Mouse (Mus musculus) v-Abl transformed pro-B cells (cell line): ENCODE results near the gene Zfp90.

Source experiments
- in situ Hi-C, 2 experiments: fragments of 400-800 bp; cut with MboI; formaldehyde crosslinking; loops; one replicate each; pipeline ENCODE4 v1.15.1; 2025; ENCODE audit not compliant: unreplicated experiment in 2 of 2

The Zfp90 gene

DNA sequence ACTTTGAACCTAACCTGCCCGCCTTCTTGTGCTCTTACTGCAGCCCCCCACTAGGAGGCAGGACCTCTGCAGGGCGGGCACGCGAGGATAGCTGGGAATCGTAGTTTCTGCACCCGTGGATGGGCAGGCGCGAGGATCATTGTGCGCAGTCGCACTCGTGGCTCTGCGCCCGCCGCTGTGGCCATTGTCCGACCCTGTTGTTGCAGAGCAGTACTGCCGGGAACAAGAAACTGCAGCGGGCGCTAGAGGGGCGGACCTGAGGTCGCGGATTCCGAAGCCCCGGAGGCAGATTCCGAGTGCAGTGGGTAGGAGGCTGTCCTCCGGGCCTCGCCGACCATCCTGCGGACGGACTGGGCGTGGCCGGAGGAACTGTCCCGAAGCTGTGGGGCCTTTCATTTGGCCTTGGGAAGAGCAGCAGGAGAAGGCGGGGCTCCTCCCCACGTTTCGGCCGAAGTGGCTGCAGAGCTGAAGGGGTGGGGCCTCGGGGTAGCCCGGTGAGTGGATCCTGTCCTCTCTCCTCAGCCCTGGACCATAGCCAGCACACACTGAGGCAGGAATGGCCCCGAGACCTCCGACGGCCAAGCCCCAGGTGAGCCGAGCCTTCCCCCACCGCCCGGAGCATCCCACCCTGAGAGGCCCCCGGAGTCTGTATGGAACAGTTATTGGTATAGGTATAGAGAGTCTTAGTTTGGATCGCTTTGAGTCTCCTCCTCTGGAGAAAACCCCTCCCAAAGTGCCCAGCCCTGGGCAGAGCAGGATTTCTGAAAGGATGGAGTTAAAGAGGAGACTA lies at the start of gene Zfp90:
Gene Zfp90, plus strand, starts transcription at position 146 of the 790 bp plus-strand sequence.
- in situ Hi-C loops: loop anchor here (10.0 to 25.0 kb wide), 5 partner anchors 229 to 1172 kb away; partner anchors contain the start of genes Psmd7 (in 2 of the 2), Dpep3 (in 1 of the 2), Dus2 (in 1 of the 2) and Utp4 (in 1 of the 2)

DNA sequence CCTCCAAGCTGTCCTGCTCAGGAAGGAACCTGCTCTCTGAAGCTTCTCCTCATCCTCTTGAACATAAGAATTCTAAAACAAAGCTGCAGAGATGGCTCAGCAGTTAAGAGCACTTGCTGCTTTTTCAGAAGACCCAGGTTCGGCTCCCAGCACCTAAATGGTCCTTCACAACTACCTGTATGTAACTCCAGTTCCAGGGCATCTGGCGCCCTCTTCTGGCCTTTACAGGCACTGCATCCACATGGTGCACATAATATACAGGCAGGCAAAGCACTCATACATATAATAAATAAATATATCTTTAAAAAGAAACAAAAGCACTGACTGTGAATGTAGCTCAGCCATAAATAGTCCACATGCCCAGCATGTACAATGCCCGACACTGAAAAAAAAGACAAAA lies 46.6 kb upstream of the Zfp90 start:
- in situ Hi-C loops: no loop called here

DNA sequence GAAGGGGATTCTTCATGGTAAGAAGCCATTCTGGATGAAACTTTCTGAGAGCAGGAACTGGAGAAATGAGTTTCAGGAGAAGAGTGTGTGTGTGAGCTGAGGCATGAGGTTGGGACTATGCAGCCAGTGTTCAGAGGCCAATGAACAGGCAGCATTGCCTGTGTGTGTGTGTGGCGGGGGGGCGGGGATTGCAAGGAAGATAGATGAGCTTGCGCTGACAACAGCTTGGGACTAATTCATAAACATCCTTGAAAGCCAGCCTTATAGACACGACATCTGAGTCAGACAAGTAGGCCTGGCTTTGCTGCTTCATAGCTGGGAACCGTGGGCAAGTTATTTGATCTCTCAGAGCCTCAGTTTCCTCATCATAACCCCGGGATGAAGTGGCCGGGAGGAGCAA lies 46.1 kb upstream of the Zfp90 start:
- in situ Hi-C loops: no loop called here

DNA sequence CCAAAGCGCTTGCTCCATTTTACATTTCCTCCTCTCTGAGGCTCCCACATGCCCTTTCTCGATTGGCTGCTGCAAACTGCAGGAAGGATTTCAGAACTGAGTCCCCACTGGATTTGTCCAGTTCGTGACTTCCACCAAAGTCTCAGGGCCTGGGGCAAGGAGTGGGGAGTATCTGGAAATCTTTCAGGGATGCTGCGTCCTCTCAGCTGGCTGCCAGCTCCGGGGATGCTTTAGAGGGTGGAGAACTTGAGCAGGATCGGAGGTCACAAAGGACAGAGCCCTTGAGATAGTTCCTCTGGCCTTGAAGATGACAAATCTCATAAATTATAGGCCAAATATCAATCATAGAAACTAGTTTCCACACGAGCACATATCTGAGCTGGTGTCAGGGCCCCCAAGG lies 39.2 kb upstream of the Zfp90 start:
- in situ Hi-C loops: loop anchor here in 1 of 2 experiments (25.0 kb wide), 1 partner anchor 414 kb away; the partner anchor contains the start of gene Slc12a4

DNA sequence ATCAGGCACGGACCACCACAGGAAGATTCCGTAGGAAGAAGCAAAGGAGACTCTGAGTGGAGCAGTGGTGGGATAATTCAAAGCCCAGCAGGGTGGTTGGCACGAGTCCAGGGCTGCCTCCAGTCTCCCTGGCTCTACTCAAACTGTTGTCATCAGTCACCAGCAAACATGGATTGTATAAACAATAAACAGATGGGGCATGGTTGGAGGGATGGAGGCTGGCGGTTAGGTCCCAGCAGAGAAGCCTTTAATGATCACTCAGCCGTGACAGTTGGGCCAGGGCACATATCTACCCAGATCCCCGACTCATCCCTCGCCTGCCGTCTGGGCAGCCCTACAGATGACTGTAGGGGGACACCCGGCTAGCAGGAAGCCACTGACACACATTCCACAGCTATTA lies 38.3 kb upstream of the Zfp90 start:
- in situ Hi-C loops: loop anchor here in 1 of 2 experiments (25.0 kb wide), 1 partner anchor 415 kb away; the partner anchor contains the start of gene Slc12a4

DNA sequence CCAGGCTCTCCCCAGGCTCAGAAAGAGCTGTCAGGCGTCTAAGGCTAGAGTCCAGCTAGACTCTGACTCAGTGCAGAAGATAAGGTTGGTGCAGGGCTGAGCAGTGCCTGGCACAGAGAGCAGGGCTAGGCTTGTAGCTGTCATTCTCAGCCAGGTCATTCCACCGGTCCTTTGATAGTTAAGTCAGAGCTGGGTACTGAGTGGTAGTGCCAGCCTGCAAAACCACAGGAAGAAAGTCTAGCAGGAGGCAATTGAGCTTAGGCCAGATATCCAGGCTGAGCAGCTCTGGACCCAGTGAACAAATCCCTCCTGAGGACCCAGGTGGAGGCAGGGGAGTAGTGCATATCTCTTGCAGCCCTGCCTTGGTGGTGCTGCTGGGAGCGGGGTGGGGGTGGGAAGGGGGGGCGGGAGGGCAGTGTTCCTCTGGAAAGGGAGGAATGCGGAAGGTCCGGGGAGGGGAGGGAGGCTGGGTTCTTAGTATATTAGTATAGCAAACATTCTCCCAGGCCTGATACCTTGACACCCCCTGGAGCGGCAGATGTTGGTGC lies 36.6 kb upstream of the Zfp90 start:
- in situ Hi-C loops: loop anchor here in 1 of 2 experiments (25.0 kb wide), 1 partner anchor 416 kb away; the partner anchor contains the start of gene Slc12a4

DNA sequence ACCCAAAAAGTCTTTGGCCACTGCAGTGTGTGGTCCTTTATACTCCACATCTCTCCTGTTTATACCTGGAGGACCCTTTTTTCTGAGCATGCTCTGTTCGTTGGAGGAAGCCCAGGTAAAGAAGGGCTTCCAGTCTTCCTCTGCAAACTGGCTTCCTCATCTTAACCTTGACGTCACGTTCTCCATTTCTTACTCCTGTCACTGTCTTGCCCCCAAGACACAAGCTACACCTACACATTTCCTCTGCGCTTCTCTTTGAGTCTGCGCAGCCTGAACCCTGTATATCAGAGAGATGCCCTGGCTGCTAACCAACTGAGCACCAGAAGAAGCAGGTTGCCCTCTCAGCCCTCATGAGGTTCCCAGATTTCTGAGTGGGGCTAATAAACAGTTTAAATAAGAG lies 35.8 kb upstream of the Zfp90 start:
- in situ Hi-C loops: loop anchor here in 1 of 2 experiments (25.0 kb wide), 1 partner anchor 417 kb away; the partner anchor contains the start of gene Slc12a4

DNA sequence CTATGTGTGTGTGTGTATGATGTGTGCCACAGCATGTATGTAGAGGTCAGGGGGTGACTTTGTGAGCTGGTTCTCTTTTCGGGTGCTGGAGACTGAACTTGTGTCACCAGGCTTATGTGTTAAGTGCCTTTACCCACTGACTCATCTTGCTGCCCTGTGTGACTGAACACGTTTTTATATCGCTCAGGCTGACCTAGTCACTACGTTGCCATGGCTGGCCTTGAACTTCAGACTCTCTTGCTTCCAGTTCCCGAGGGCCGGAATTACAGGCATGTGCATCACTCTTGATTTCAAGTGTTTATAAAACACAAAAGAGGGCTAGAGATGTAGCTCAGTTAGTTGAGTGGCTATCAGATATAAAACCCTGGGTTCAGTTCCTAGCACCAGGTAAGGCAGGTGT lies 34.1 kb upstream of the Zfp90 start:
- in situ Hi-C loops: loop anchor here in 1 of 2 experiments (25.0 kb wide), 1 partner anchor 419 kb away; the partner anchor contains the start of gene Slc12a4

DNA sequence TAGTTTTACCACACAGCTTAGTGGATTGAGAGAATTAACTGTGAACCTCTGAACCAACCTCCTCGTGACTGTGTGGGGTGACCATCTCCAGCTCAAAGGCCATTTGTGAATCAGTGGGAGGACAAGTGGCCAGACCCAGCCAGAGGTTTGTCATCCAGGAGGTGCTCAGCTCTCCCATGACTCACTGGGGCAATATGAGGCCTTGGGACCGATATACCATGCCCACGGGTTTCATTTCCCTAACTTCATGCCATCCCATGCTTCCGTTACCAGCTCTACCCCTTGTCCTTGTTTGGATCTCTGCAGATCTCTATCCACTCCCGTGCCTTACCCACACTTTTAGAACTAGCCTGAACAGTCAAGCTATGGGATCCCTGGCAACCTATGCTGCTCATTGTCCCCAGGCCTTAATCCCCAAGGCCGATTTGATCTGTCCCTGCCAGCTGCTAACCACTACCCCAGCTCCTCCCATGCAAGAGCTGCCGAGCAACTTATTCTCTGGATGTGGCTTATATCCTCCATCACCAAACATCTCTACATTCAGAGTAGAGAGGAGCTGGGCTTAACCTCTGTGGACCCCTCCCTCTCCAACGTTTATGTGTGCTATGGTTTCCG lies 27.2 kb upstream of the Zfp90 start:
- in situ Hi-C loops: loop anchor here (5.0 to 25.0 kb wide), 2 partner anchors 41 to 426 kb away; partner anchors contain the start of gene Slc12a4 (in 1 of the 2)

DNA sequence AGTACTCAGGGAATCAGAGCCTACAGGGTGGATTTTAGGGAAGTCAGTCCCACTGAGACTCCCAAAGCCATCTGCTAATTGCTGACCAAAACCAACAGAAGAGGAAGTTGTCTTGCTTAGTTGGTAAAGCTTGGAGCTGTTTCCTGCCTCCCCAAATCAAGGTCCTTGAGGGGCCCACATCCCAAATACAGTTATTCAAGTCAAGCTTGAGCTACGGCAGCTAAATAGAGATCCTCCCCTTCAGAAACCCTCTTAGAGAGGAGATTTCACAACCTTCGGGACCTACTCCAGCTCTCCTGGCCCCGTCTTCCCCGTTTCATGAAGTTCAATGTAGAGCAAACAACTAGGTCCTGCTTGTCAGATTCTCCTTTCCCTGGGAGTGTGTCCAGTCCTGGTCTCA lies 20.6 kb upstream of the Zfp90 start:
- in situ Hi-C loops: loop anchor here in 1 of 2 experiments (25.0 kb wide), 1 partner anchor 432 kb away; the partner anchor contains the start of gene Slc12a4

DNA sequence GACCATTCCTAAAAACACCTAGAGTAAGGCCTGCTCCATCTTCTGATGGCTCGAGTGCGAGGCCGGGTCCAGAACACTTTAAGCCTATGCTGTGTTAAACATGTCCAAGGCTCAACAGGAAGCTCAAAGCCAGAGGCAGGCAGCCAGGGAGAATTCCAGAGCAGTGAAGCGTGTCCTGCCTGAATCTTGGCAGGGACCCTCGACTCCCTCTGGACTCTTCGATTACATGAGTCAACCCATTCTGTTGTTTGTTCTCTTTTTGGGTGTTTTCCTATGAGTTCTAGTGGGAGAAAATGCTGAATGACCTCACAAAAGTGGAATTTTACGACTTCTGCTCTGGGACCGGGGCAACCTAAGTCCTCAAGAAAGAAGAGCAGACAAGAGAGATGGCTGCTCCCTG lies 15.4 kb upstream of the Zfp90 start:
- in situ Hi-C loops: loop anchor here (5.0 to 25.0 kb wide), 8 partner anchors 185 to 1188 kb away; partner anchors contain the start of genes Prmt7 (in 2 of the 2), Psmd7 (in 2 of the 2), Slc7a6os (in 2 of the 2) and Dpep3 (in 1 of the 2)

DNA sequence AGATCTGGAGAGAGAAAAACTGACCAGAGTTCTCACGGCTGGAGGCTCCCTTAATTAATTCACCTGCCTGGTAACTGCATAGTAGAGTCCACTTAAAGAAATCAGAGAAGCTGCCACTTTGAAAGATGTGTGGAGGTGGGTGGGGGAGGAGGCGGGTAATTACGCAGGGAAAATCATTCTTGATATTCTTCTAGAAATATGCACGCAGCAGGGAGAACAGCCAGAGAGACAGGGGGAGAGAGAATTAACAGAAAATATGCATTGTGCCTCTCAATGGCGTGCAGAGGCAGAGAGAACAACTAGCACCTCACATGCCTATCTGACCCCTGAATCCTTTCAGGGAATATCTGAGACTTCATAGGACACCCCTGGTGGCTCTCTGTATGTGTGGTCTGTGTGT lies 14.9 kb upstream of the Zfp90 start:
- in situ Hi-C loops: loop anchor here (5.0 to 25.0 kb wide), 7 partner anchors 185 to 1187 kb away; partner anchors contain the start of genes Prmt7 (in 2 of the 2), Psmd7 (in 2 of the 2), Slc7a6os (in 2 of the 2) and Dpep3 (in 1 of the 2)

DNA sequence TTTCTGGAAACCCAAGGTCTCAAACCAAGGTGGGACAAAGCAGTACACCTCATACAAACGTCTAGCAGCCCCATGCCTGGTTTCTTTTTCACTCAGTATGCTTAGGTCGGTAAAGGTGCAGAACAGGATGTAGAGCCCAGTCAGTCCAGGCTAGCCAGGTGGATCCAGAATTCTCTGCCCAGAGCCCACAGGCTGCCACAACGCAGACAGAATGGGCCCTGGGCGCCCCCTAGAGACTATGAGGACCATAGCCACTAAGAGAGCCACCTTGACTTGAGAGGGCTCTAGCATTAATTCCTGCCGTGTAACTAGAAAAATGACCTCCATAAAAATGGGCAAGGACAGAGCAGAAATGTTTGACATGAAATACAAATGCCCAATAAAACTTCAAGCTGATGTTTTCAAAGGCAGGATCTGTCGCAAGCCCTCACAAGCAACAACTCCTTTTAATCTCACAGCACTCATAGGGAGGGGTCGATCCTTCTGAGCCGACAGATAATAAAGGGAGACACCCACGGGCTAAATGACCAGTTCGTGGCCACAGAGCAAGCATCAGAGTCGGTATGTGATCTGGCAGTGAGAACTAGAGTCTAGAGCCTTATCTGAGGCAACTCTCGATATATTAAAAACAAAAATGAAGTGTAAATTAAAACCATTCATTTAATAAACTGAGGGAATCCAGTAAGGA lies 11.7 kb upstream of the Zfp90 start:
- in situ Hi-C loops: loop anchor here (5.0 to 25.0 kb wide), 7 partner anchors 189 to 1184 kb away; partner anchors contain the start of genes Prmt7 (in 2 of the 2), Psmd7 (in 2 of the 2), Slc7a6os (in 2 of the 2) and Dpep3 (in 1 of the 2)

DNA sequence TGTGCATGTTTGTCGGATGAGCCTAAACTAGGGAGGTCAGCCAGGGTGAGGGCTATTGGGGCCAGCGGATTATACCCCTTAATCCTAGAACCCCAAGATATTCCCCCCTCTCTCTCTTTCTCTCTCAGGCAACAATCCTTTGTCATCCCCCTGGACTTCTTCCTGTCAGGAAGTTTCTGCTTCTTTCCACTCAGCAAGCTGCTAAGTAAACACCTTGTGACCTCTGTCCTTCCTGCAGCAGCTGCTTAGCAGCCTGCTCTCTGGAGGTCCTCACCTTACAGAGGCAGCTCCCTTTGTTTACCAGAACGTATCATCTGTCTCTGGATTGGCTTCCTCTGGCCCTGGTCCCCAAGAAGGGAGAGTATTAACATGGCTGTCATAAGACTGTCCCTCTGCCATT lies 10.3 kb upstream of the Zfp90 start:
- in situ Hi-C loops: loop anchor here (5.0 to 25.0 kb wide), 7 partner anchors 190 to 1182 kb away; partner anchors contain the start of genes Prmt7 (in 2 of the 2), Psmd7 (in 2 of the 2), Slc7a6os (in 2 of the 2) and Dpep3 (in 1 of the 2)

DNA sequence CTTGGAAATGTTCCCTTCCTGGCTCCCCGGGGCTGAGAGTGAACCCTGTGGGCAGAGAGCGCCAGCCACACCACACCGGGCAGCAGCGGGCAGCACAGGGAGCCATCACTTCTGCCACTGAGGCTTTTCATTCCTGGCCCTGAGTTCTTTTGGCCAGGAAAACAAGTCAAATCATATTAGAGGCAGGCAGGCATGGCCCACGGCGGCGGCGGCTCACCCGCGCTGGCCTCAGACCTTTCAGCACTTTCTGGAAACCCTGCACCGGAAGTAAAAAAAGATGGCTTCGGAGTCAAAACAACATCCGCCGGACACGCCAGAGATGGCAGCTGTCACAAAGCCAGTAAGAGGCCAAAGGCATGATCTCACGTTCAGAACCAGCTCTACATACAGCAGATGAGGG lies 9.3 kb upstream of the Zfp90 start:
- in situ Hi-C loops: loop anchor here (10.0 to 25.0 kb wide), 4 partner anchors 191 to 1181 kb away; partner anchors contain the start of genes Psmd7 (in 2 of the 2), Dpep3 (in 1 of the 2), Dus2 (in 1 of the 2) and Prmt7 (in 1 of the 2)

DNA sequence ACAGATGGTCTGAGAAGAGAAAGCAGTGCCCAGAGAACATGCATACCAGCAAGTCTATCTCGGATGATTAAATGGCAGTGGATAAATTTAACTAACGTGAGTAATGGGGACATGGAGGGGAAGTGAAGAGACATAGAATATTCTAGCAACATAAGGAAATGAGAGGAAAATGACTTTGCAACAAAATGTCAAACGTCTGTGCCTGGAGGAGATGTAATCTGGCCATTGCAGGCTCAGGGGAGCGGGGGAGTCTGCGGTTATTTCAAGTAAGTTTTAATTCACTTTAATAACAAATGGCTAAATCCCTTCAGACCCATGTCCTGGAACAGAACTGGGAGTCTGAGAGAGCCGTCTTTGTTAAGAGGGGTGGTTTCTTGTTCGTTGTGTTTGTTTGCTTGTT lies 5.1 kb upstream of the Zfp90 start:
- in situ Hi-C loops: loop anchor here (10.0 to 25.0 kb wide), 5 partner anchors 235 to 1177 kb away; partner anchors contain the start of genes Psmd7 (in 2 of the 2), Dpep3 (in 1 of the 2), Dus2 (in 1 of the 2) and Utp4 (in 1 of the 2)

DNA sequence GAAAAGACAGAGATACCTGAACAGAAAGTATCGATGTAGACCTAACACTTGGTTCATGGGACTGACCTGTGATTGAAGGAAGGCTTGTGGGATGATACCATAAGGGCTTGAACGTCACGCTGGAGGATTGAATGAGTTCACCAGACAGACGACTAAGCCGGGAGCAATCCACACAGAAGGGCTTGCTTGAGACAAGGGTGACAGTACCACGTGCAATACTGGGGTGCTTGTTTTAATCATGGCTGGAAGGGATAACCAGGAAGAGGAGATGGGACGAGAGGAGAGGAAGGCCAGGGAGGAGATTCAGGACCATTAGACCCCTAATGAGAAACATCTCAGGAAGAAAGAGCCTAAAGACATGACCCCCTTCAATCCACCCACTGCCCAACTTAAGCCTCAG lies 4.6 kb upstream of the Zfp90 start:
- in situ Hi-C loops: loop anchor here (10.0 to 25.0 kb wide), 5 partner anchors 234 to 1177 kb away; partner anchors contain the start of genes Psmd7 (in 2 of the 2), Dpep3 (in 1 of the 2), Dus2 (in 1 of the 2) and Utp4 (in 1 of the 2)

DNA sequence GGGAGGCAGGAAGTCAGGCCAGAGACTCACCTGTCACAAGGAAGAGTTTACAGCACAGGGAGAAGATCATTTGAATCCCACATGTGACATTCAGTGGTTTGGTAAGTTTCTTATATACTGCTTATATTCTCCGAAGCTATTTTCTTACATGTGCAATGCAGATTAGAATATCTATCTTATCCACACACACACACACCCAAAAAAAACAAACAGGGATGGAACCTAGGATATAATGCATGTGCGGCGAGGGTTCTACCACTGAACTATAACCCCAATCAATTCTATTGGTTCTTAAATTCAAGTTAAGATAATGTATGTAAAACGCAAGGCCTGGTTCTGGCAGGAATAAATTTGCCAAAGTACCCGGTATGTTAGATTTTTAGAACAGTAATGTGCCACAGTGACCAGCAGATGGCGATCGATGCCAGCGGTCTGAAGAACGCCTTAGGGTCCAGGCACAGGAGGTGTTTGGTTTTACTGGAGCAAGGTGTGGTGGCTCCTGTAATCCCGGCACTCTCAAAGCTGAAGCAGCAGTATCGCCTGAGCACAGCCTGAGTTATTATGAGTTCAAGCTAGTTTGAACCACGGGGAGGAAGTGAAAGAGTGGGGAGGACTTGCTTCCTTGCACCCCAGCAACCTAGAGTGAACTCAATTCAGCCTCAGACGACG lies 3.2 kb upstream of the Zfp90 start:
- in situ Hi-C loops: loop anchor here (10.0 to 25.0 kb wide), 5 partner anchors 233 to 1175 kb away; partner anchors contain the start of genes Psmd7 (in 2 of the 2), Dpep3 (in 1 of the 2), Dus2 (in 1 of the 2) and Utp4 (in 1 of the 2)
